Mouse (Mus musculus): ENCODE data around the gene Tyrobp.

Tyrobp gene

GRCm38 (mm10) chr7:30464816-30465300 lies 51.3 kb downstream of the Tyrobp start:
- DNase-seq, result no peak
